Mouse (Mus musculus) bone marrow macrophage, adult 2 months (primary cell): ENCODE results near the gene Lgmn.

Experiments
- CTCF ChIP-seq: IDR thresholded peaks from 2 replicates; pipeline ENCODE4 v1.5.1; 2012; ENCODE audit warnings: low read depth, mild to moderate bottlenecking, low read length, moderate library complexity
- POLR2A ChIP-seq: IDR thresholded peaks from 2 replicates; pipeline ENCODE4 v1.6.1; 2012; ENCODE audit warnings: mild to moderate bottlenecking, low read depth, low read length, borderline replicate concordance

GRCm38 (mm10) chr12:102355784-102356183 lies 83.8 kb downstream of the Lgmn start:
- TF ChIP-seq CTCF (no peak), POLR2A (no peak)
